Mouse (Mus musculus) frontal cortex, postnatal 14 days (tissue): ENCODE data around the gene Olfr556.
"Not testable (repeated sequence)": the region's sequence is repeated elsewhere in the genome, so short reads cannot be mapped to it uniquely, and the experiment has no call there.

ENCODE experiments used
- DNase-seq, 2 experiments: peaks; one replicate each; pipeline ENCODE4 v3.0.0; 2022; ENCODE audit warnings: low spot score in 2 of 2

Gene Olfr556

GRCm38 (mm10) chr7:102664599-102664998, at the start of gene Olfr556:
Olfr556 (plus strand) TSS chr7:102664899.
- no peak for DNase-seq

- DNase-seq: no peak
These were observed 46.6 kb upstream of the Olfr556 start, which contains the start of gene Olfr553 for GRCm38 (mm10) chr7:102618118-102618517. Olfr553 (minus strand) TSS chr7:102618218.

- DNase-seq: no peak
These were observed 45.1 kb upstream of the Olfr556 start for GRCm38 (mm10) chr7:102619608-102620007.

- DNase-seq: not testable (repeated sequence)
These were observed 44.3 kb upstream of the Olfr556 start for GRCm38 (mm10) chr7:102620368-102620767.

GRCm38 (mm10) chr7:102636665-102637064, 28.0 kb upstream of the Olfr556 start:
- DNase-seq: no peak

GRCm38 (mm10) chr7:102638132-102638531, 26.6 kb upstream of the Olfr556 start, which contains the start of gene Olfr554:
Olfr554 (plus strand) TSS chr7:102638432.
- no peak for DNase-seq

- not testable (repeated sequence) for DNase-seq
These were observed 19.8 kb upstream of the Olfr556 start for GRCm38 (mm10) chr7:102644945-102645344.

GRCm38 (mm10) chr7:102658523-102658922, 6.2 kb upstream of the Olfr556 start, which contains the start of gene Olfr555:
Olfr555 (plus strand) TSS chr7:102658823.
- no peak for DNase-seq

- no peak for DNase-seq
These were observed 679 bp downstream of the Olfr556 start for GRCm38 (mm10) chr7:102665378-102665777.

GRCm38 (mm10) chr7:102676225-102676624, 11.5 kb downstream of the Olfr556 start:
- DNase-seq: no peak

- DNase-seq: no peak
These were observed 17.2 kb downstream of the Olfr556 start for GRCm38 (mm10) chr7:102681916-102682315.

GRCm38 (mm10) chr7:102686944-102687501, 22.3 kb downstream of the Olfr556 start, which contains the start of gene Trim68:
Trim68 (minus strand) TSS chr7:102687327.
- DNase-seq: peak; percentile 80 to 86

GRCm38 (mm10) chr7:102695358-102696125, 30.8 kb downstream of the Olfr556 start, which contains the start of gene Olfr557:
Olfr557 (plus strand) TSS chr7:102695910.
- no peak for DNase-seq

- no peak for DNase-seq
These were observed 33.8 kb downstream of the Olfr556 start for GRCm38 (mm10) chr7:102698461-102698860.

GRCm38 (mm10) chr7:102701915-102702314, 37.2 kb downstream of the Olfr556 start, which contains the start of gene Olfr558:
Olfr558 (plus strand) TSS chr7:102702215.
- DNase-seq: no peak

- DNase-seq: no peak
These were observed 54.3 kb downstream of the Olfr556 start, which contains the start of gene Olfr33 for GRCm38 (mm10) chr7:102718970-102719369. Olfr33 (minus strand) TSS chr7:102719070.
